Mouse (Mus musculus) CH12.LX (cell line): Measurements from ENCODE around the gene Gng3.

Source experiments
- CHD1 ChIP-seq: IDR thresholded peaks from 2 replicates; pipeline ENCODE4 v1.6.1; 2012; ENCODE audit warnings: low read depth, low read length, improper control_type of control experiment, inconsistent platforms
- CTCF ChIP-seq, 2 experiments: IDR thresholded peaks in 1 of 2; conservative IDR thresholded peaks in 1 of 2; 2 replicates each; pipeline ENCODE4 v1.5.1; 2011 to 2012; ENCODE audit warnings: low read depth in 2 of 2, low read length in 2 of 2, improper control_type of control experiment in 1 of 2, inconsistent platforms in 1 of 2, mild to moderate bottlenecking in 1 of 2, moderate library complexity in 1 of 2
- EP300 ChIP-seq: IDR thresholded peaks from 2 replicates; pipeline ENCODE4 v1.6.1; 2011; ENCODE audit warnings: low read length, improper control_type of control experiment
- IRF4 ChIP-seq: IDR thresholded peaks from 2 replicates; pipeline ENCODE4 v1.6.1; 2014; ENCODE audit warnings: low read depth, mild to moderate bottlenecking, inconsistent platforms, low read length, improper control_type of control experiment
- JUND ChIP-seq: conservative IDR thresholded peaks from 2 replicates; pipeline ENCODE4 v1.6.1; 2011; ENCODE audit warnings: low read depth, low read length, improper control_type of control experiment
- MAFK ChIP-seq: IDR thresholded peaks from 2 replicates; pipeline ENCODE4 v1.6.1; 2011; ENCODE audit warnings: low read length, improper control_type of control experiment; ENCODE audit not compliant: insufficient replicate concordance
- MEF2A ChIP-seq: IDR thresholded peaks from 2 replicates; pipeline ENCODE4 v1.6.1; 2014; ENCODE audit warnings: low read depth, mild to moderate bottlenecking, inconsistent platforms, low read length, improper control_type of control experiment, borderline replicate concordance
- POLR2A ChIP-seq: IDR thresholded peaks from 2 replicates; pipeline ENCODE4 v1.6.1; 2011; ENCODE audit warnings: low read depth, mild to moderate bottlenecking, improper control_type of control experiment, low read length
- POLR2AphosphoS2 ChIP-seq: IDR thresholded peaks from 2 replicates; pipeline ENCODE4 v1.6.1; 2011; ENCODE audit warnings: low read depth, low read length, improper control_type of control experiment
- SMC3 ChIP-seq: IDR thresholded peaks from 2 replicates; pipeline ENCODE4 v1.6.1; 2011; ENCODE audit warnings: low read depth, low read length, improper control_type of control experiment
- TBP ChIP-seq: conservative IDR thresholded peaks from 2 replicates; pipeline ENCODE4 v1.6.1; 2011; ENCODE audit warnings: low read depth, low read length, improper control_type of control experiment
- UBTF ChIP-seq: IDR thresholded peaks from 2 replicates; pipeline ENCODE4 v1.6.1; 2012; ENCODE audit warnings: low read depth, mild to moderate bottlenecking, inconsistent platforms, low read length, improper control_type of control experiment, moderate library complexity

- TF ChIP-seq CTCF (conservative IDR thresholded peaks at IDR 0.05 in 1 of 2, IDR thresholded peaks at IDR 0.05 in 1 of 2; ENCODE audit: low read depth in 2 of 2, low read length in 2 of 2) = no peak
- no peak for TF ChIP-seq UBTF
- no peak for TF ChIP-seq CHD1
- TF ChIP-seq IRF4 = no peak
- no peak for TF ChIP-seq JUND
- TF ChIP-seq EP300 = no peak
- TF ChIP-seq MAFK = no peak
- TF ChIP-seq MEF2A = no peak
- TF ChIP-seq POLR2AphosphoS2 = no peak
- no peak for TF ChIP-seq POLR2A
- TF ChIP-seq TBP = no peak
- TF ChIP-seq SMC3 = no peak
Measured at GRCm38 (mm10) chr19:8850402-8850901, 11.5 kb upstream of the Gng3 start, which contains the start of gene Lrrn4cl.
